19 mouse cellular contexts compared by ENCODE assay signal in genomic region chr8:83805612-83806011, GRCm38 (mm10).
A peak's percentile ranks its signal among the peaks of the same experiment; 100 is the strongest.
DNase-seq lines count a peak whose midpoint lies in the region; ATAC-seq and TF ChIP-seq lines count a peak whose summit lies in the region.
"Had no signal": no experiment of that assay in that cellular context is flagged by ENCODE, and none has a peak within 500 bp of the region (broad histone marks: within the 10 kb centered on the region; RNA-seq: fewer than 3 reads in every experiment).

No protein-coding gene starts in this region.

- H3K79me2 ChIP-seq in heart, adult 2 months (replicated peaks; ENCODE audit: control insufficient read depth, insufficient read depth, low read length), result no peaks in the 10 kb centered on the region

- TF ChIP-seq POLR2A in heart, adult 2 months (IDR thresholded peaks at IDR 0.05; ENCODE audit: insufficient read depth, low read depth, low read length), result no peak

- H3K4me2 ChIP-seq in heart, postnatal 0 days (ENCODE audit: low read depth, low read length), result no peak overlapping the region
- no peak overlapping the region for H3K4me2 ChIP-seq in kidney, embryonic 16.5 days (replicated peaks; ENCODE audit: low read depth, low read length)
- H3K4me2 ChIP-seq in lung, embryonic 14.5 days, result no peak overlapping the region
- H3K4me2 ChIP-seq: embryonic facial prominence, embryonic 12.5 days; hindbrain, embryonic 13.5 days; liver, embryonic 12.5 days; midbrain, embryonic 15.5 days had no signal

- TF ChIP-seq CTCF in heart, postnatal 0 days (IDR thresholded peaks at IDR 0.05; ENCODE audit: low read depth), result no peak
- no peak for TF ChIP-seq CTCF in heart, adult 2 months (IDR thresholded peaks at IDR 0.05)
- TF ChIP-seq CTCF in lung, embryonic 14.5 days (IDR thresholded peaks at IDR 0.05; ENCODE audit: low read depth), result no peak

- intact Hi-C loops in heart, adult 2 months (cut with DNase I), result no loop called here

- H3K36me3 ChIP-seq in heart, postnatal 0 days (replicated peaks; ENCODE audit: control insufficient read depth, insufficient read depth, low read length), result no peaks in the 10 kb centered on the region
- no peaks in the 10 kb centered on the region for H3K36me3 ChIP-seq in heart, adult 2 months (ENCODE audit: control insufficient read depth, insufficient read depth, low read length)
- H3K36me3 ChIP-seq in kidney, embryonic 16.5 days (ENCODE audit: insufficient read depth, low read length), result no peaks in the 10 kb centered on the region
- H3K36me3 ChIP-seq in lung, embryonic 14.5 days (ENCODE audit: insufficient read depth), result no peaks in the 10 kb centered on the region
- H3K36me3 ChIP-seq: embryonic facial prominence, embryonic 12.5 days; hindbrain, embryonic 13.5 days; liver, embryonic 12.5 days; midbrain, embryonic 15.5 days had no signal

- H3K9ac ChIP-seq in heart, postnatal 0 days (replicated peaks; ENCODE audit: low read depth, low read length), result no peak overlapping the region
- no peak overlapping the region for H3K9ac ChIP-seq in heart, adult 2 months (ENCODE audit: low read depth, low read length)
- no peak overlapping the region for H3K9ac ChIP-seq in kidney, embryonic 16.5 days (replicated peaks; ENCODE audit: low read length)
- no peak overlapping the region for H3K9ac ChIP-seq in lung, embryonic 14.5 days
- H3K9ac ChIP-seq: embryonic facial prominence, embryonic 12.5 days; hindbrain, embryonic 13.5 days; liver, embryonic 12.5 days; midbrain, embryonic 15.5 days had no signal

- no peak for TF ChIP-seq EP300 in heart, postnatal 0 days (IDR thresholded peaks at IDR 0.05; ENCODE audit: low read depth)
- TF ChIP-seq EP300 in heart, adult 2 months (IDR thresholded peaks at IDR 0.05; ENCODE audit: insufficient read depth, low read depth, low read length), result no peak

- no peaks in the 10 kb centered on the region for H3K9me3 ChIP-seq in heart, postnatal 0 days (replicated peaks; ENCODE audit: control insufficient read depth, low read length)
- no peaks in the 10 kb centered on the region for H3K9me3 ChIP-seq in kidney, embryonic 16.5 days (ENCODE audit: low read length)
- no peaks in the 10 kb centered on the region for H3K9me3 ChIP-seq in lung, embryonic 14.5 days (ENCODE audit: low read depth, low read length)
- H3K9me3 ChIP-seq: embryonic facial prominence, embryonic 12.5 days; hindbrain, embryonic 13.5 days; liver, embryonic 12.5 days; midbrain, embryonic 15.5 days had no signal

- H3K27me3 ChIP-seq in heart, postnatal 0 days (ENCODE audit: control insufficient read depth, insufficient read depth, low read length), result no peaks in the 10 kb centered on the region
- H3K27me3 ChIP-seq in heart, adult 2 months (ENCODE audit: control insufficient read depth, insufficient read depth, low read length), result no peaks in the 10 kb centered on the region
- no peaks in the 10 kb centered on the region for H3K27me3 ChIP-seq in kidney, embryonic 16.5 days (ENCODE audit: insufficient read depth, low read length)
- H3K27me3 ChIP-seq in lung, embryonic 14.5 days (ENCODE audit: insufficient read depth, low read length), result no peaks in the 10 kb centered on the region
- H3K27me3 ChIP-seq: embryonic facial prominence, embryonic 12.5 days; hindbrain, embryonic 13.5 days; liver, embryonic 12.5 days; midbrain, embryonic 15.5 days had no signal

- peak; percentile 62; the same call in 1 of the 2 replicates for ATAC-seq in heart, postnatal 0 days (ENCODE audit: insufficient read depth, low read depth)
- no peak for ATAC-seq in kidney, embryonic 16.5 days (ENCODE audit: low FRiP score, low TSS enrichment)
- ATAC-seq in lung, embryonic 14.5 days (ENCODE audit: insufficient read depth), result peak; percentile 52; the same call in 1 of the 2 replicates
- ATAC-seq: liver, embryonic 12.5 days; midbrain, embryonic 15.5 days had no signal

- no peak overlapping the region for H3K4me3 ChIP-seq in heart, postnatal 0 days (ENCODE audit: low read depth, low read length)
- no peak overlapping the region for H3K4me3 ChIP-seq in heart, adult 2 months
- no peak overlapping the region for H3K4me3 ChIP-seq in kidney, embryonic 16.5 days (ENCODE audit: low read length)
- H3K4me3 ChIP-seq in lung, embryonic 14.5 days (ENCODE audit: low read depth, low read length), result no peak overlapping the region
- H3K4me3 ChIP-seq: embryonic facial prominence, embryonic 12.5 days; gastrocnemius, adult 2 months; hindbrain, embryonic 13.5 days; liver, embryonic 12.5 days; midbrain, embryonic 15.5 days had no signal

- H3K27ac ChIP-seq in heart, postnatal 0 days (ENCODE audit: low read depth), result no peak overlapping the region
- no peak overlapping the region for H3K27ac ChIP-seq in heart, adult 2 months
- no peak overlapping the region for H3K27ac ChIP-seq in kidney, embryonic 16.5 days (ENCODE audit: low read length)
- H3K27ac ChIP-seq in lung, embryonic 14.5 days (ENCODE audit: low read depth), result no peak overlapping the region
- H3K27ac ChIP-seq: embryonic facial prominence, embryonic 12.5 days; gastrocnemius, adult 2 months; hindbrain, embryonic 13.5 days; liver, embryonic 12.5 days; midbrain, embryonic 15.5 days had no signal

- no peaks in the 10 kb centered on the region for H3K4me1 ChIP-seq in heart, postnatal 0 days (ENCODE audit: control insufficient read depth, insufficient read depth)
- H3K4me1 ChIP-seq in heart, adult 2 months (ENCODE audit: control insufficient read depth, insufficient read depth, low read length), result no peaks in the 10 kb centered on the region
- no peaks in the 10 kb centered on the region for H3K4me1 ChIP-seq in kidney, embryonic 16.5 days (ENCODE audit: insufficient read depth, low read length)
- H3K4me1 ChIP-seq in lung, embryonic 14.5 days (ENCODE audit: insufficient read depth), result no peaks in the 10 kb centered on the region
- H3K4me1 ChIP-seq: embryonic facial prominence, embryonic 12.5 days; hindbrain, embryonic 13.5 days; liver, embryonic 12.5 days had no signal

- DNase-seq in heart, postnatal 0 days (ENCODE audit: low spot score), result peak; percentile 13
- DNase-seq in heart, adult 2 months, result no peak
- peak; percentile 5 to 50 for DNase-seq in kidney, postnatal 25 days
- DNase-seq in lung, embryonic 14.5 days, result peak; percentile 63
- peak; percentile 57 to 72 for DNase-seq in lung, postnatal 4 days
- DNase-seq in urinary bladder, adult 2 months (ENCODE audit: low spot score), result no peak
- DNase-seq: adrenal gland, adult 2 months; cerebellum, adult 11 months; cerebellum, postnatal 25 days; gastrocnemius, adult 2 months; heart, adult 11 months; retina, postnatal 1 day; right cerebral cortex, postnatal 4 days; thymus, postnatal 25 days had no signal

- 34% methylated on average over 6 of the region's 6 CpGs for WGBS in heart, postnatal 0 days
- 38% methylated on average over 6 of the region's 6 CpGs for WGBS in heart, adult 2 months
- 61% methylated on average over 6 of the region's 6 CpGs for WGBS in kidney, embryonic 16.5 days
- 39% methylated on average over 6 of the region's 6 CpGs for WGBS in lung, embryonic 14.5 days

Comparison
In these comparisons a context has a peak if more than half of its experiments do, and no peak if none do; other contexts are left out.
1. DNase-seq: peak in heart, postnatal 0 days (single experiment), kidney, postnatal 25 days (2 of 2), lung, embryonic 14.5 days (single experiment) and lung, postnatal 4 days (2 of 2); none in heart, adult 2 months (0 of 2) and urinary bladder, adult 2 months (single experiment).